Mouse (Mus musculus) CD4-positive, CD25-positive, alpha-beta regulatory T cell, adult 9 weeks (primary cell): ENCODE data around the gene Drc1. TPM values are rescaled to one million over a fixed set of nuclear protein-coding genes. Genes with fewer than 3 reads are reported as not detected.

Experiments
- polyA plus RNA-seq: library from polyadenylated mRNA; unstranded; fragments of 100-300 nt; shearing (Covaris generic); gene quantifications from one replicate; pipeline ENCODE4 v1.2.1, GENCODE M21; 2017

Gene Drc1
- 6.0 TPM for polyA plus RNA-seq

GRCm38 (mm10) chr5:30281291-30281732 lies at the start of gene Drc1:
TSS of gene Drc1 (plus strand) at chr5:30281388.

GRCm38 (mm10) chr5:30232271-30232971 lies 48.8 kb upstream of the Drc1 start, which contains the start of gene Selenoi:
TSS of gene Selenoi (plus strand) at chr5:30232581.

Other genes starting within 250 kb of the Drc1 start
- gene Tyms, start 207.8 kb upstream of the Drc1 start, polyA plus RNA-seq, result 41.9 TPM
- not detected for gene Garem2, start 176.2 kb upstream of the Drc1 start, polyA plus RNA-seq
- gene 3110082J24Rik, start 175.3 kb upstream of the Drc1 start, polyA plus RNA-seq, result not detected
- gene Hadha, start 126.2 kb upstream of the Drc1 start, polyA plus RNA-seq, result 120 TPM
- 226 TPM for gene Hadhb, start 126.1 kb upstream of the Drc1 start, polyA plus RNA-seq
- not detected for gene Adgrf3, start 75.7 kb upstream of the Drc1 start, polyA plus RNA-seq
- gene Selenoi, start 48.8 kb upstream of the Drc1 start, polyA plus RNA-seq, result 20.6 TPM
- not detected for gene Otof, start 180.5 kb downstream of the Drc1 start, polyA plus RNA-seq
- not detected for gene 1700001C02Rik, start 184.7 kb downstream of the Drc1 start, polyA plus RNA-seq